Mouse (Mus musculus) kidney, postnatal 14 days (tissue): ENCODE data around the gene Zic5.
A peak's percentile ranks its signal among the peaks of the same experiment; 100 is the strongest.
"Not testable (repeated sequence)": the region's sequence is repeated elsewhere in the genome, so short reads cannot be mapped to it uniquely, and the experiment has no call there.

Experiments
- DNase-seq: peaks from one replicate; pipeline ENCODE4 v3.0.0; 2022; ENCODE audit warnings: mixed read lengths

Zic5 gene

DNA sequence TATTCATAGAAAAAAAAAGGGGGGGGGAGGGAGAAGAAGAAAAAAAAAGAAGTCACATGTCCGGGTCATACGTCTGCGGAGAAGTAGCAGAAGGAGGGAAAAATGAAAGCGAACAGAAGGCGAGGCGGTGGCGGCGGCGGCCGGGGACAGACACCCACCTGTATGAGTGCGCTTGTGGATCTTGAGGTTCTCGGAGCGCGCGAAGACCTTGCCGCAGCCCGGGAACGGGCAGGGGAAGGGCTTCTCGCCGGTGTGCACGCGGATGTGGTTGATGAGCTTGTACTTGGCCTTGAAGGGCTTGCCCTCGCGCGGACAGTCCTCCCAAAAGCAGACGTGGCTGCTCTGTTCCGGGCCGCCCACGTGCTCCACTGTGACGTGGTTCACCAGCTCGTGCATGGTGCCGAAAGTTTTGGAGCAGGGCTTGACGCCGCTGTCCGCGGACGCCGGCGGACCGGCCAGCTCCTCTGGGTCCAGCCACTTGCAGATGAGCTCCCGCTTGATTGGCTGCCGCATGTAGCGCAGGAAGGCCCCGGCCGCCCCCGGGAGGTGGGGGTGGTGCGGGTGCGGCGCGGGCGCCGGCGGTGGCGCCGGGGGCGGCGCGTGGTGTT lies 1.6 kb downstream of the Zic5 start:
- peak; percentile 58 for DNase-seq

DNA sequence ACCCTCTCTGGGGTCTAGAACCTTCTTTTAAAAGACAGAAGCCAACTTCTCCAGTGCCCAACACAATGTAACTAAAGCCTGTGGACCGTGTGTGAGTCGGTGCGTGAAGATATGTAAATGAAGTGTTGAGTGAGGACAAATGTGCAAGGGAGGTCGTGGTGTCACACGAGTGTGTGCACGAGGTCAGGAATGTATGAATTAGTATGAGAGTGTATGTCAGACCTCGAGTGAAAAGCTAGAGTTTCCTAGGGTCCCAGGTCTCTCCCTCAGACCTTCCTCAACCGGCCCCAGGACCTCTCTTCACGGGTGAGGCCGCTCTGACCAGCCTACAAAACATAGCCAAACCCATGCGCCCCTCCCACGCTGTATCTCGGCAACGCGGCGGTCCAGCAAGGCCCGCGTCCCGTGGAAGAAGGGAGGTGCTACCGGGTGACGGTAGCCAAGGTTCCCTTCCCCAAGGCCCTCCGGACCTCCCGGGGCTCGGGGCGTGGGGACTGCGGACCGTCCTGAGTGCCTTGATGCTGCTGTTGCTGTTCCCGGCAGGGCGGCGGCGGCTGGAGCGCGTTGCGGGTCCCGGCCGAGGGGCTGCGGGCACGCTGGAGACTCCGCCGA lies 2.3 kb downstream of the Zic5 start:
- no peak for DNase-seq

DNA sequence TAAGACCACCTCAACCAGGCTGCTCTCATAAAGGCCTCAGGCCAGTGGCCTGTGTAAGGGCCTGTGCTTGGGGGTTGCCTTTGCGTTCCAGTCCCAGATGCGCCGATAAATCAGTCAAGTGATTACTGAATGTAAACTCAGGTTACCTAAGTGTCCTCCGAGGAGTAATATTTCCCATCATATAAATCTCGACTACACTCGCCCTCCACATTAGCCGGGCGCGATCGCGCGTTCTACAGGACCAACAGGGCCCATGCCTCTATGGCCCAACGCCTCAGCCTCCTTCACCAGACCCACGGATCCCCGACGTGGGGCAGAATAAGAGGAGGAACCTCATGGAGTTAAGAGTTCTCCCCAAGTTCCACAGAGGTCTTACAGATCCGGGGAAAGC lies 2.8 kb downstream of the Zic5 start:
- DNase-seq = no peak

DNA sequence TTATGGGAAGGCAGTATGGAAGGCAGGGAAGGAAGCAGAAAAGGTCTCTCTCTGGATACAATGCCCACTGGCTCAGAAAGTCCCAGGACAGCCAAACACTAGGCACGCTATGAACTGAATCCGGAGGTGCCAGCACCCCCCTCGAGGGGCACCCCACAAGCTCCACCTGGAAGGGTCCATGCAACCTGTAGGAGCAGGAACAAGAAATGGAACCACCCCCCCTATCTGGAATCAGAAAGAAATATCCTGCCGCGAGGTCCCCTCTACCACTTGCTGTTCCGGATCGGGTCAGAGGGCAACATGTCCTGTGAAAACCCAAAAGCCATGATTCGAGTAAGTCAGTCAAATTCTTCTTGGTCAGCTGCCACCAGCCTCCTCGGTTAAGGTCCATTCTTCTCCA lies 3.5 kb downstream of the Zic5 start:
- no peak for DNase-seq

DNA sequence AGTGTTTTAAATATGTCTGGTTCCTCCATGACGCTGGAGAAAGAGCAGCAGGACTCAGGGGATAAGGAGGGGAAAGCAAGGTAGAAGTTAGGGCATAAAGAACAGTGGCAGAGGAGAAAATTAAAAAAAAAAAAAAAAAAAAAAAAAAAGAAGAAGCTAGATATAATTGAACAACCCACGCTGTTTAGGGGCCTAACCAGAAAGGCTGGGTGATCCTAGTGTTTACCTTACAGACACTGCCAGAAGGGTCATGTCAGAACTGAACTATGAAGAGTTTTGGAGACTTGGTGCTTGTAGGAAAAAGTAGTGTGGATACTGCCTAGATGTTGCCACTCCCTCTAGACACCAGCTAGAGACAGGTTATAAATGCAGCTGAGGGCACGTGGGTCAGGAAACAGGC lies 4.0 kb downstream of the Zic5 start:
- no peak for DNase-seq

DNA sequence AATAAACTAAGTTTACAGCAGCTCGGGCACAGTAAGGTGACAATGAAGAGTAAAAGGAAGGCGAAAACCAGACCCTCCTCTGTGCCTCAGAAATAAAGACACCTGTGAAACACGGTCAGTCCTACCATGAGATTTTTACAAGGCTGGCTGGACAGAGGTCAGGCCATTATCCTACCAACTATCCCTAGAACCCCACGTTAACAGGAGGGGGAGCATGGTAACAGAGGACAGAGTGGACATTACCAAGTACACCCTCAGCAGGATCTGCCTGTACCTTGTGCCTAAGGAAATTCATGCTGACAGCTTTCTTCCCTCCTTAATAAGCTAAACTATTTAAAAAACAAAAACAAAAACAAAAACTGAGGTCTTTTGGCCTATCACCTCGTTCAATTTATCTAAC lies 5.3 kb downstream of the Zic5 start:
- DNase-seq = no peak

DNA sequence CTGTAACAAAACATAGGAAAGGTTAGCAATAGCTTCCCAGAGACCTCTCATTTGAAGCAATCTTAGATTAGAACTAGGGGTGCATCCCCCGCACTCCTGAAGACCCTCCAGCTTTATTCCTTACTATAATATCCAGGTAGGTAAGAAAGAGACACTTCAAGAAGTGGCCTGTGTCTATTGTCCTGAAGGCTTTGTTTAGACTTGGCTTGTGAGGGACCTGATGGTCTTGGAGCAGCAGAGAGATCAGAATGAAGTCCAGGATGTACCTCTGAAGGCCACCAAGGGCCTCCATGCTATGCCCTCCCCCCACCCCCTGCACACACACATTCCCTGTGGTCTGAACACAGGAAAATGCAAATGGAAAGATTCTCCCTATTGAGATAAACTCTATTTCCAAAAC lies 5.7 kb downstream of the Zic5 start:
- DNase-seq = no peak

DNA sequence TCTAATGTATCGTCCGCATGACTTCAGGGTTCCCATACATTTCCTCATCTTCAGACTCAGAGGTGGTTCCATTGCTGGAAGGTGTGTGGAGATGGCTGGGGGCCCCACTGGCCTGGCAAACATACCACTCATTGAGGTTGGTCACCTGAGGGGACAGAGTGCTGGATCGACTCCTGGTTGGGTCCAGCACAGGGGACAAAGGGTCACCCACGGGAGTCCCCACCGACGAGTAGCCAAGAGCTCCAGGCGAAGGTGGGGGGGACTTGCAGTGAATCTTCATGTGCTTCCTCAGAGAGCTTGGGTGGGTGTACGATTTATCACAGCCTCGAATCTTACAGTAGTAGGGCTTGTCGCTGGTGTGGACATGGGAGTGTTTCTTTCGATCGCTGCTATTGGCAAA lies 6.1 kb downstream of the Zic5 start:
- DNase-seq = not testable (repeated sequence)

DNA sequence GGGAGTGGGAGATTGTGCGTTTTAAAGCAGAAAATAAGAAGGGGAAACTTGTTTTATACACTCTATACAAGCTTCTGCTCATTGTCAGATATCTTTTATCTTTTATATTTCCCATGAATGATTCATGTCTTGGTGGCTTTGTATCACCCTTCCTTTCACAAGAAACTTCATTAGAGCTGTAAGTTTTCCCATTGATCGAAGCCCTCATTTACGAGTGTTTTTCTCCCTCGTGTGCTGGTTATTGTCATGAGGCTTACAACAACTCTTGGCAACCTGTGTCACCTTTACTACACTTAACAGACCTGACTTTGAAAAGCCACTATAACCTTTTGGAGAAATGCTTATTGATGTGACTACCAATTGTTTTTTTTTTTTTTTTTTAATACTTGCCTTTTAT lies 9.9 kb downstream of the Zic5 start:
- no peak for DNase-seq

DNA sequence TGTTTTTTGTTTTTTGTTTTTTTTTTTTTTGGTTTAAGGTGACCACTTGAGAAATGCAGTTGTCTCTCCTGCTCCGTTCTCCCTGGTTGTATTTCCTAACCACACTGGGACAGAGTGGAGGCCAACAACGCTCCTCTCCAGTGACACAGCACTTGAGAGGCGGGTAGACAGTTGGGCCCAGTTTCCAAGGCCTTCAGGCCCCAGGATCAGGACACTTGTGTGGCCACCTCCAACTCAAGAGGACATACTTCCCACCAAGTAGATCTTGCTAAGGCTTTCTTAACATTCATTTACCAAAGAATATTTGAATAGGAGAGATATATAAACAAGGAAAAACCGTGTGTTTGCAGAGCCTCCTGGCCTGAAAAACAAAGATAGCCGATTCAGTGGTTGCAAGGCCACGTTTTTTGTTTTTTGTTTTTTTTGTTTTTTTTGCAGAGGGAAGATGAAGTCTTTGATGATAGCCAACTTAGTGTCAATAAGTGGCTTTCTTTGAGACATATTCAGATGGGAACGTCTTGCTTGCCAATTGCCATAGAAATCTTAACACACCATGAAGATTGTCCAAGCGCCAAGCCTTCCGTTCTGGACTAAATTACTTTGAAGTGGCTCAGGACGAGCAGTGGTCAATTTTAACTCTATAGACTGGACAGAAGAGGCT lies 10.4 kb downstream of the Zic5 start:
- no peak for DNase-seq

DNA sequence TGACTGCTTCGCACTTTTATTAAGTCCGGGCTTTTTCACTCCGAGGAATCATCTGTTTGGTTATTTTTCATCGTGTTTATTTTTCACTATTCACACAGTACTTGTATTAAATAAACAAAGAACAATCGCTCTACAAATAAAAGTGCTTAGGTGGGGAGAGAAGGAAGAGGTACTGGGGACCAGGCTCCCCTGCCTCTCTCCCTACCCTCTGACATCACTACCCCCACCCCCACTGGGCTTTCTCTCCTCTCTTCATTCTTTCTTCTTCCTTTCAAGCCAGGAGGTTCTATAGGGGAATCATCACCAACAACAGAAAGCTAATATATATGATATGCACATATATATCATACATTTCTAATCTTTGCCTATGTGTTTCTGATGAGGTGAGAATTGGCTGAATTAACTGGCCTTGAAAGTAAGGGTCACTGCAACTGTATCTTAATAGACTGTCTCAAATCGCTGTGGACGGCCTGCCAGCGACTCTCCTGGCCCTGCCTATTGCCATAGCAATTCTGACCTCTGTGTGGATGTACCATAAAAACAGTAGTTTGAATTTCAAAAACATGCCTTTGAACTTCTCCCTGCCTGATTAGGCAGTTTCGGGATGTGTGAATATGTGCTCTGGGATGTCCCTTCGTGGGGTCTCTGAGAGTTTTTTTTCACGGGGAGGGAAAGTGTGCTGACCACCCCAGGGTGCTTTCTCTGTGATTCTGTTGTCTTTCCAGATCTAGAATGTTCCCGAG lies 11.3 kb downstream of the Zic5 start:
- no peak for DNase-seq

DNA sequence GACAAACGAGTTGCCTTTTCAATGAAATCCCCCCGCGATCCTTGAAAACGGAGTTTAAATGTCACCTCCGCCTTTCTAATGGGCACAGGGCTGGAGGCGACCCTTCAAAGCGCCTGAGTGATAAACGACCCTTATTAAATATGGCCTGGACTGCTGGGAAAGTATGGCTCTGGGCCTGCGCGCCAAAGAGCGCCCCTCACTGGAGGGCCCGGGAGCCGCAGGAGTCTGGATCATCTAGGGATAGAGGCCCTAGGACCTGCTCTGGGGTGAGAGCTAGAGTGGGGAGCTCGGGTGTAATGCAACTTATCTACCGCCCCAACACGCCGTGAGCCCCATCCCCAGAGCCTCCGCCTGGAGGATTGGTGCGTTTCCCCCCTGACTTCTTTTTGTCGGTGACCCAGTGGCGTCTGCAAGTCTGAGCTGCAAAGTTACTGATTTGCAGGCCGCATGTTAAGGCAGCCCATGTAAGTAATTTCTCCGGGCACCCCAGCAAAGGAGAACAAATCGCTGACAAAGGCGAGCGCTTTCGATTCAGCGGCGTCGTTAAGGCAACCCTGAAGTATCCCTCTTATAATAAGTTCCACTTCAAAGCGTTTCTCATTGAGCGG lies 12.0 kb downstream of the Zic5 start:
- DNase-seq = peak; percentile 26

DNA sequence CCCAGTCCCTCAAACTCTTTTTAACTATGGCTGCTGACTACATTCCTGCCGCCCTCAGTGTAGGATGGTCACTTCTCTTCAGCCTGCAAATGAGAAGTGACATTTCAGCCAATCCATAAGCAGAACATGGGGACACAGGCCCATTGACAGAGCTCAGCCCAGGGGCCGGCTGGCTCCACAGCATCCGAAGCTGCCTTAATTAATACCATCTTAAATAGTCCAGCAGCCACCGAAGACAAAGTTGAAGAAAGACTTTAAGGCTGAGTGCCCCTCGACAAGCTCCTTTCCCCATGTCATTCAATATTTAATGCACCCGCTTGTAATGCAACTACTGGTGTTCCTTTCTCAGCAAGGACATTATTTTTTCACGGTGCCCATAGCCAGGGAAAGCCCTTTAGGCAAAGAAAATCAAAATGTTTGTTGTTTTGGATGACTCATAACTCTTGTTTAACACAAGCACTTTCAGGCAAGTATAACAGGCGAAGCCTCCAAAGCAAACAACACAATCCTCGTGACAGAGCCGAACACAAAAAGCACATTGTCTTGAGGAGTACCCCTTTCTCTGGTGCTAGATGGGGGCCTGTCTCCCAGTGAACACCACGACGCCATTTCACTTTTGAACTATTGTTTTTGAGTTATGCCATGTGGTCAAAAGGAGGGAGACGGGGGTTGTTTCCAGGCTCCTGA lies 12.6 kb downstream of the Zic5 start:
- DNase-seq = no peak

DNA sequence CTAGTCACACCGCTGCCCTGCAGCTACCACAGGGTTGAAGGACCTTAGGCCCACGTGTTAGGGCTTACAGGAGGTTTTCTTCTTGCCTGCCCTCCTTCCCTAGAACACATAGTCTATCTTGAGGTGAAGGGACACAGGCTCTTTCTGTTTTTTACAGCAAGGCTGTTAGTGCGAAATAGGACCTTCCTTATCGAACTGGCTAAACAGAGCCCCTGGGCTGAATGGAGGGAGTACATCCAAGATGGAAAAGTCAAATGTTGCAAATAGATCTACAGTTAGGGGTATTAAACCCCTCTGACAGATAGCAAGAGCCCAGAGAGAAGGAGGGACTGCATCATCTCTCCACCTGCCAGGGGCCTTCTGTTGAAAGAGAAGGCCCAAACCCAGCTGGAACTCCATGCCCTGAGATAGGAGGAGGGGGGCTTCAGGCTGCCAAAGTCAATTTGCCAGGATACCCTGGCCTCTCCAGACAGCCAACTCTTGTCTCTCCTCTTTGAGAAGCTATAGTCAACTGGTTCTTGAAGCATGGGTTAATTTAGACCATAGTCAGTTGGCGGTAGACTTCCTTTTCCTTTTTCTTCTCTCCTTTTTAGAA lies 13.8 kb downstream of the Zic5 start:
- DNase-seq = no peak

DNA sequence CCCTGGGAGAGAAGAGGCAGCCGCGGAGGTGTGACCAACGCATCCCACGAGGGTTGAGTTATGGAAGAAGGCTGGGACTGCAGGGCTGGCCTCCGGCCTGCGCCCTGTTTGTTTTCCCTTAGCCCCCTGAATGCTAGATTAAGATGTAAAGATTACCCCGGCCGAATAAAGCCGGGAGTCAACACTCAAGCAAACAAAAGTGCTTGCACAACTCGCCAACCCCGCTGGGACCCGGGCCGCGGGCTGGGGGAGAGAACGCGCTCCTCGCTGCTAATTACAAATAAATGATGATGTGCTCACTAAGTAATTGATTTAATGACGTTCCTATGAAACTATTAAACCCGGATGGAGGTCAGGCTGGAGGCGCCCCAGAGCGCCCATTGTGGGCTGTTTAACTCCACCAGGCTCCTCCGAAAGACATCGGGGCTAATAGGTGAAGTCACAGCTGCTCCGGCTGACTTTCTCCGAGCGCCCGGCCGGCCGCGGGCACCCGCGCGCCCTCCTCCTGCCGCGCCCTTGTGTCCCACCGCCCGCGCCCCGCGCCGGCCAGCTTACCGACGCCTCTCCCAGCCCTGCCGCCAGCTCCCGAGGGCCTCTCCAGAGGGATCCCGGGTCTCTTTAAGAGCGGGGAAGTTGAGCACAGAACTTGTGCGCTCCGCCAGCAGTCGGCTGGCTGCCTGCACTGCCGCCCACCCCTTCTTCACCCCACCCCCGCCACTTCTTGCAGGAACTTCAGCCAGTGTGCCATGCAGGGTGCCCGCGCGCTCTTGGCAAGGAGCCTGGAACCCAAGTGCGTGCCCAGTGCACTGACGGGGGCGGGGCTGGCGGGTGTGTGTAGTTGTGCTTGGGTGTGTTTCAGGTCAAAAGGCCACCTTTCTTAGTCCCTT lies 14.7 kb downstream of the Zic5 start, which contains the start of gene Gm5089:
TSS of gene Gm5089 (minus strand) at position 620 of the 887 bp plus-strand sequence.
- DNase-seq = peak; percentile 56

DNA sequence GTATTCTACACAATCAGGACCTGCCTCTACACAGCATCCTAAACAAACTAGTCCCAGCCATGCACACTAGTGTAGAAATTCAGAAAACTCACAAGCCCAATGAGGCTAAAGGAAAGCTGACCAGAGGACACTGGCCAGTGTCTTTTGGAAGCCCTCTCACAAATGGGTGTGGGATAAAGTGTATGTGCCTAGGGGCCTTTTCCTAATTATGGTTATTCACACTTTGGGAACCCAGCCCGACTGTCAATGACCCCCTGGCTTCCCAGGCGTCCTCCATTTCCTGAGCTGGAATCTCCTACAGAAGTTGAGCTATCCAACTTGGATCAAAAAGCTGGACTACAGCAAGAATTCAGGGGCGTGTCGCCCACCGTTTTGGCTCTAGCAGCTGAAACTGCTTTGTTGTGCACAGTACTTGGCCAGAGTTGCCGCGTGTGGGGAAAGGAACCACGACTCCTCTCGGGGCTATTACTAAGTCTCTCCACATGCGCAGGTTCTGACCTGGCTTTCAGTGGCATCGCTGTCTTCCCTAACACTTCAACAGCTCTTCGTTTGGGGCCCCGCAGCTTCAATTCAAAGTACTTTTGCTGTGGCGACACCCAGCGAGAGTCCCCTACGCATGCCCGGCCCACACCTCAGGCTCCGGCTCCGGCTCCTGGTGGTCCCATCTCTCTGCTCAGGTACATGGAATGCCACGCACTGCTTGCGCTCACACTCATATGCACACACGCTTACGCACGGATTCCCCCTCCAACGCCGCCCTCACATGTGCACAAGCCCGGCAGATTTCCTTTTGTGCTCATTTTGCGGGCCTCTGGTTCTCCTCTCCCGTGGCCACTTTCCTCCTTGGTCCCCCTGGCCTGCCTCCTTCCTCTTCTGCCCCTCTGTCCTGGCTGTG lies 15.6 kb downstream of the Zic5 start:
- DNase-seq = no peak

DNA sequence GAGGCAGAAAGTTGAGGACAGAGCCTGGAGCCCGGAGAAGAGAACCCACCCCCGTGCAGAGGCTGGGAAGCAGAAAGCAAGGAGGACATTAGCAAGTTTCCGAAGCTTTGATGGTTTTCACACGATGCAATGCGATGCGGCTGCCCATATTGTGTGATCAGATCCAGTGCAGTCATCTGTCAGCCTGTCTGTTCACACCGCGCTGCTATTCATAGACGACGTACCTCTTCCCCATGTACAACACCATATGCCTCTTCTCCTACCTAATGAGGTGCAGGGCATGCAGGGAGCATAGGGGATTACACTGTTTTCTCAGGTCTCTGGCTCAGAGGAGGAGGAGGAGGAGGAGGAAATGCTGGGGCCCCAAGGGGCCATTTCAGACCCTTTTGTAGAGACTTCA lies 28.6 kb downstream of the Zic5 start:
- no peak for DNase-seq

DNA sequence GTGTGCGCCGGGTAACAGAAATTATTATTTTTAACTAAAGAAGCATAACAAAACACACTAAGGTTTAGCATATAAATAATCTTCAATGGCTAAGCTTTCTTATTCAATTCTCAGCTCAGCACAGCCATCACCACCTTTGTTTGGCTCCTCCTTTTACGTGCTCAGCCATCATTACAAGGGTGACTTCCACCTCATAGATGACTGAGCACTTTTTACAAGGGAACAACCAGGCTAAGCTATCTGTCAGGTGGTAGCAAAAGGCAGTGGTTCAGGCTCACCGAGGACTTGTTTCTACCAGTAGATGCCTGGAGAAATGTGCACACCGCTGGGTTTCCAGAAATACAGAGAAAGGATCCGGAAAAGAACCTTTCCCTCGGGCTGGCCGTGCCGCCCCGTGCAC lies 31.4 kb downstream of the Zic5 start:
- DNase-seq = no peak

DNA sequence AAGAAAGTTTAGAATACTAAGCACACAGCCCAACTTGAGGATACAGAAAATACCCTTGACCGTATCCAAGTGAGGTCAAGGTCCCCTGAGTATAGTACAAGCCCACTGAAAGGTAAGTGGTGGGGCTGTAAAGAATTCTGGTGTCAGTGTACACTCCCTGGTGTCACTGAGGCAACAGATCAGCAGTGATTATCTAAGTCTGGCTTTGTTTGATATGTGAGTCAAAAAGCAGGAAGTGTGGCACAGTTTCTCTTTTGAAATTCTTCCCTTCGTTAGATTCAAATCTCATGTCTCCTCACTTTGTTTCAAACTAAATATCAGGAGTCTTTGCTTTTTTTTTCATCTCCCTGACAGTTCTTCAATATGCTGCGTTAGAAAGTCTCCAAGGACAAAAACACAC lies 32.9 kb downstream of the Zic5 start:
- DNase-seq = no peak

DNA sequence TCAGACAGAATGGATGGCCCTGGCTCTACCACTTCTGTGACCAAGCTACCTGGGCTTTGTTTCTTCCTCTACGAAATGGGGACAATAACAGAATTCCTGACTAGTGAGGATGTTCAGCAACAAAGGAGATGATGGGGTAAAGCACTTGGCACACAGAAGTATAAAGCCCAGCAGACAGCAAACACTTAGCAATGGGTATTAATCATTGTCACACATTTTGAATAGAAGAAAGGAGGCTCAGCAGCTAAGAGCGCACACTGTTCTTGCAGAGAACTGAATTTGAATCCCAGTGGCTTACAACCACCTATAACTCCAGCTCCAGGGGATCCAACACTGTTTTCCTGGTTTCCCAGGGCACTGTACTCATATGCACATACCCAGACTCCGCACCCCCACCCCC lies 37.8 kb downstream of the Zic5 start:
- DNase-seq = no peak
